Mouse (Mus musculus) fibroblast of lung, adult 2 months (primary cell): ENCODE measurements around the gene Lrrc3b.

ENCODE experiments used
- DNase-seq: peaks from one replicate; pipeline ENCODE4 v3.0.0-alpha.2; 2011; ENCODE audit warnings: low read depth

Lrrc3b gene

GRCm38 (mm10) chr14:15331370-15331769 is 107.4 kb downstream of the Lrrc3b start:
- DNase-seq: no peak

- DNase-seq: no peak
These were observed 108.6 kb downstream of the Lrrc3b start for GRCm38 (mm10) chr14:15330155-15330554.

- DNase-seq: no peak
These were observed 112.9 kb downstream of the Lrrc3b start for GRCm38 (mm10) chr14:15325872-15326271.

- DNase-seq: no peak
These were observed 116.2 kb downstream of the Lrrc3b start for GRCm38 (mm10) chr14:15322441-15323123.

GRCm38 (mm10) chr14:15319399-15319915 is 119.3 kb downstream of the Lrrc3b start:
- DNase-seq: no peak

- DNase-seq: no peak
These were observed 130.2 kb downstream of the Lrrc3b start for GRCm38 (mm10) chr14:15308576-15308975.
